Mouse (Mus musculus): ENCODE measurements at regions not wholly inside any gene's neighbourhood (a gene's known extent, or its start where the extent isn't known, plus 50 kb on each side); places are given as distances from the start of the nearest gene placed in this dataset.

DNA sequence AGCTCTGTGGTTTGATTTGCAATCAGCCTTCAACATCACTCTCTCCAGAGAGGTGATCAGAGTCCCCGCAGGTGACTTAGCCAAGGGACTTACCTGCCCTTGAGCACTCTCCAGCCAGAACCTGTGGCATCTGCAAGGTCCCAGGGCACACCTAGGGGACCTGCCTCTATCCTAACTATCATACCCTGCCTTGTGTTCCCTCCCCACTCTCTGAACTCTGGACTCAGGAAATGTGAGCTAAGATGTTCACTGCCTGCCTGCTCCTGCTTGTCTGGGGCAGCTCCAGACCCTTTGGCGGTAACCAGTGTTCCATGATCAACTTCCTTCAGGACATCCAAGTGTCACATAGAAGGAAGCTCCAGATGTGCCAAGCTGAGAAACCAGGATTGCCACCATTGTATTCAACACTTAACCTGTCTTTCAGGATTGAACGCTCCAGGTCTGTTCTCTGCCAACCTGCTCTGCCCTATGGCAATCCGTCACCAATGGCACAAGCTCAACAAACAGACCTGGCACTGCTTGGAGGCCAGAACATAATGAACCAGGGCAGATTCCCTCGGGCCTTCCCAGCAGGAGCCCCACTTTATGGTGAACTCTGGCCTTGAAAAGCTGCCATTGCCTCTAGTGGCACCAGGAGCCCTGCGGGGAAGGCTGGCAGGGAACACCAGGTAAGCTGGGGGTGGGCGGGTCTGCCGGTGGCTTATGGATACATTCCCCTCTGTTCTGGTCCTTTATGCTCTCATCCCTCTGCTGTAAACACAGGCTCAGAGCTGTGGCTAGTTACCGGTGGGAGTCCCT is 223.2 kb downstream of the Tle3 start:
- no peak for TF ChIP-seq CTCF (IDR thresholded peaks at IDR 0.05; ENCODE audit: control insufficient read depth, insufficient read depth, low read length)
- no peak for TF ChIP-seq POLR2A (IDR thresholded peaks at IDR 0.05; ENCODE audit: borderline replicate concordance, control insufficient read depth, low read depth, low read length)
